15 mouse cellular contexts compared by ENCODE assay signal in the genomic region with DNA sequence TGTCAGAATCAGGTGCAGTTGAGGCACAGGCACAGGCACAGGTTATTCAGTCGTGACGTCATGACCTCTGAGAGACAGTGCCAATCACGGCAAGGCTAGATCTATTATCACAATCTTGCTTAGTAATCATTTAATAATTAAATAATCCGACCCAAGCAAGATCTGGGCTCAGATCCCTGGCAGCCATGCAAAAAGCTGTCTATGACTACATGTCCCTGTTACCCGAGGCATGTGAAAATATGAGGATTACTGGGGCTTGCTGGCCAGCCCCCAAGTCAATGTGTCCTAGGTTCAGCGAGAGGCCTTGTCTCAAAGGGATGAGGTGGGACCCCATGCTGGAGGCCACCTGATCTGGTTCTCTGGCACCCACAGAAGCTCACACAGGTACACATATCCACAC. TPM values are rescaled to one million over a fixed set of nuclear protein-coding genes. Genes with fewer than 3 reads are reported as not detected.
DNase-seq lines count a peak whose midpoint lies in the region.
"Had no signal": no experiment of that assay in that cellular context is flagged by ENCODE, and none has a peak within 500 bp of the region (broad histone marks: within the 10 kb centered on the region; RNA-seq: fewer than 3 reads in every experiment).

No protein-coding gene starts in this region.

- peak; percentile 41 to 46 for DNase-seq in adrenal gland, adult (ENCODE audit: inconsistent age in 2 of 2, low spot score in 1 of 2)
- no peak for DNase-seq in adrenal gland, postnatal 10 days
- DNase-seq in adrenal gland, postnatal 25 days, result peak; percentile 16
- no peak for DNase-seq in adrenal gland, adult 18-20 months (ENCODE audit: low spot score in 2 of 2)
- DNase-seq in cerebellum, adult 9-11 months, result peak; percentile 59
- DNase-seq in cerebellum, postnatal 36 days, result no peak
- DNase-seq in heart, postnatal 36 days, result no peak
- DNase-seq: embryo, embryonic 11 days; gastrocnemius, postnatal 25 days; heart, adult 18-20 months; heart, postnatal 10 days; heart, postnatal 4 days; kidney, adult 2 months had no signal

- intact Hi-C loops in heart, postnatal 36 days (cut with DNase I), result no loop called here

RNA-seq across cellular contexts. Expression of a gene that starts 11.3 kb away (rescaled TPM):
- total RNA-seq in adrenal gland, postnatal 10 days (2021), result 10 to 100 TPM; 12.4 to 20.0 TPM
- 16.8 and 31.8 TPM in 2 replicates for total RNA-seq in adrenal gland, postnatal 25 days (2021)
- total RNA-seq in adrenal gland, adult 18-20 months (2021), result 100 to 1,000 TPM in 1 of 2 experiments, 10 to 100 TPM in 1; 33.0 to 117 TPM
- total RNA-seq in heart, postnatal 36 days (2021), result 1 to 10 TPM; 2.7 to 3.5 TPM

RNA-seq across cellular contexts. Expression of a gene that starts 30.2 kb away (rescaled TPM):
- not detected for total RNA-seq in adrenal gland, postnatal 10 days (2021)
- total RNA-seq in adrenal gland, postnatal 25 days (2021), result not detected in 2 replicates
- not detected for total RNA-seq in adrenal gland, adult 18-20 months (2021)
- not detected for total RNA-seq in heart, postnatal 36 days (2021)
- total RNA-seq: ES-E14; gastrocnemius, adult 8-10 months; gastrocnemius, postnatal 25 days; heart, adult 18-20 months; heart, postnatal 10 days; heart, postnatal 4 days had no signal

Comparison
In these comparisons a context has a peak if more than half of its experiments do, and no peak if none do; other contexts are left out.
1. DNase-seq: peak in adrenal gland, adult (2 of 2), adrenal gland, postnatal 25 days (single experiment) and cerebellum, adult 9-11 months (single experiment); none in adrenal gland, postnatal 10 days (single experiment), adrenal gland, adult 18-20 months (0 of 2), cerebellum, postnatal 36 days (0 of 2) and heart, postnatal 36 days (0 of 2).